Mouse (Mus musculus) neural tube, embryonic 15.5 days (tissue): ENCODE measurements around the gene Sfrp5. TPM values are rescaled to one million over a fixed set of nuclear protein-coding genes. Genes with fewer than 3 reads are reported as not detected.

Experiments used
- ATAC-seq: fragments of 200-750 bp; cut with Nextera tagmentation; 2 replicates; pipeline ENCODE4 v1.8.0; 2017; ENCODE audit warnings: mild to moderate bottlenecking, moderate TSS enrichment, moderate library complexity; ENCODE audit not compliant: low FRiP score
- H3K27ac ChIP-seq: fragments of 300-500 bp; sonication (generic); replicated peaks from 2 replicates; pipeline ENCODE4 v1.5.1; 2015; ENCODE audit warnings: mild to moderate bottlenecking, inconsistent platforms
- H3K27me3 ChIP-seq: fragments of 300-500 bp; sonication (generic); replicated peaks from 2 replicates; pipeline ENCODE4 v1.6.1; 2015; ENCODE audit warnings: inconsistent platforms
- H3K36me3 ChIP-seq: fragments of 300-500 bp; sonication (generic); 2 replicates; pipeline ENCODE4 v1.6.1; 2015; ENCODE audit warnings: inconsistent platforms
- H3K4me1 ChIP-seq: fragments of 300-500 bp; sonication (generic); 2 replicates; pipeline ENCODE4 v1.6.1; 2015; ENCODE audit warnings: inconsistent platforms
- H3K4me2 ChIP-seq: fragments of 300-500 bp; sonication (generic); 2 replicates; pipeline ENCODE4 v1.6.1; 2015; ENCODE audit warnings: inconsistent platforms, mild to moderate bottlenecking, moderate library complexity
- H3K4me3 ChIP-seq: fragments of 300-500 bp; sonication (generic); replicated peaks from 2 replicates; pipeline ENCODE4 v1.5.1; 2015; ENCODE audit warnings: mild to moderate bottlenecking, inconsistent platforms
- H3K9ac ChIP-seq: fragments of 300-500 bp; sonication (generic); replicated peaks from 2 replicates; pipeline ENCODE4 v1.6.1; 2015; ENCODE audit warnings: mild to moderate bottlenecking, inconsistent platforms
- H3K9me3 ChIP-seq: fragments of 300-500 bp; sonication (generic); replicated peaks from 2 replicates; pipeline ENCODE4 v1.6.1; 2016; ENCODE audit warnings: inconsistent platforms
- WGBS: fragments of 180-500 bp; shearing (Covaris S2); methylation state at CpG from one replicate; pipeline ENCODE4 v1.1.7; 2015; ENCODE audit warnings: mixed read lengths; 5-methylcytosine and 5-hydroxymethylcytosine counted together
- polyA plus RNA-seq: library from polyadenylated mRNA; unstranded; fragments of >200 nt; fragmentation: Nextera tagmentation; extraction: Ambion mirVana; gene quantifications from 2 replicates; pipeline ENCODE4 v1.2.1, GENCODE M21; 2015

Gene Sfrp5
- polyA plus RNA-seq, 1 experiment from 2014 or later, result 6.9 TPM

GRCm38 (mm10) chr19:42226451-42226850 lies 24.4 kb upstream of the Sfrp5 start:
- Histone ChIP-seq H3K36me3 (no peaks in the 10 kb centered on the region), H3K4me3 (no peak overlapping the region), H3K9me3 (no peaks in the 10 kb centered on the region), H3K9ac (no peak overlapping the region), H3K4me1 (peaks cover 11% of the 10 kb centered on the region), H3K27ac (no peak overlapping the region), H3K4me2 (no peak overlapping the region), H3K27me3 (no peaks in the 10 kb centered on the region)
- 79% methylated on average over 10 of the region's 10 CpGs for WGBS
- ATAC-seq, result no peak

- Histone ChIP-seq H3K36me3 (no peaks in the 10 kb centered on the region), H3K9ac (no peak overlapping the region), H3K4me3 (no peak overlapping the region), H3K27ac (no peak overlapping the region), H3K4me2 (no peak overlapping the region), H3K9me3 (no peaks in the 10 kb centered on the region), H3K27me3 (no peaks in the 10 kb centered on the region), H3K4me1 (no peaks in the 10 kb centered on the region)
- peak; percentile 63; the same call in 1 of the 2 replicates for ATAC-seq
- 17% methylated on average over 2 of the region's 2 CpGs for WGBS
Measured at GRCm38 (mm10) chr19:42217374-42217763, 15.3 kb upstream of the Sfrp5 start.

GRCm38 (mm10) chr19:42216699-42217373 lies 14.8 kb upstream of the Sfrp5 start:
- no peak overlapping the region for H3K9ac ChIP-seq
- H3K4me1 ChIP-seq, result no peaks in the 10 kb centered on the region
- H3K36me3 ChIP-seq, result no peaks in the 10 kb centered on the region
- no peak overlapping the region for H3K4me2 ChIP-seq
- no peaks in the 10 kb centered on the region for H3K27me3 ChIP-seq
- H3K9me3 ChIP-seq, result no peaks in the 10 kb centered on the region
- 65% methylated on average over 7 of the region's 7 CpGs for WGBS
- peak; percentile 11; the same call in 1 of the 2 replicates for ATAC-seq
- no peak overlapping the region for H3K27ac ChIP-seq
- H3K4me3 ChIP-seq, result no peak overlapping the region

- Histone ChIP-seq H3K4me1 (no peaks in the 10 kb centered on the region), H3K9ac (no peak overlapping the region), H3K4me2 (no peak overlapping the region), H3K36me3 (no peaks in the 10 kb centered on the region), H3K9me3 (no peaks in the 10 kb centered on the region), H3K27me3 (no peaks in the 10 kb centered on the region), H3K27ac (no peak overlapping the region), H3K4me3 (no peak overlapping the region)
- WGBS, result 83% methylated on average over 2 of the region's 2 CpGs
- ATAC-seq, result no peak
Measured at GRCm38 (mm10) chr19:42214601-42215000, 12.5 kb upstream of the Sfrp5 start.

- no peak for ATAC-seq
- H3K36me3 ChIP-seq, result no peaks in the 10 kb centered on the region
- H3K27ac ChIP-seq, result no peak overlapping the region
- WGBS, result 59% methylated on average over 8 of the region's 8 CpGs
- peaks cover 3% of the 10 kb centered on the region; the same call in 1 of the 2 replicates for H3K27me3 ChIP-seq
- H3K9me3 ChIP-seq, result no peaks in the 10 kb centered on the region
- H3K9ac ChIP-seq, result no peak overlapping the region
- H3K4me3 ChIP-seq, result no peak overlapping the region
- H3K4me1 ChIP-seq, result peaks cover 6% of the 10 kb centered on the region; the same call in 1 of the 2 replicates
- no peak overlapping the region for H3K4me2 ChIP-seq
Measured at GRCm38 (mm10) chr19:42211936-42212335, 9.9 kb upstream of the Sfrp5 start.

- Histone ChIP-seq H3K27me3 (peaks cover 3% of the 10 kb centered on the region; the same call in 1 of the 2 replicates), H3K9me3 (no peaks in the 10 kb centered on the region), H3K4me1 (peaks cover 6% of the 10 kb centered on the region; the same call in 1 of the 2 replicates), H3K9ac (no peak overlapping the region), H3K4me3 (no peak overlapping the region), H3K4me2 (no peak overlapping the region), H3K27ac (no peak overlapping the region), H3K36me3 (no peaks in the 10 kb centered on the region)
- no peak for ATAC-seq
- 69% methylated on average over 6 of the region's 6 CpGs for WGBS
Measured at GRCm38 (mm10) chr19:42209976-42210375, 7.9 kb upstream of the Sfrp5 start.

- Histone ChIP-seq H3K36me3 (no peaks in the 10 kb centered on the region), H3K9ac (no peak overlapping the region), H3K4me3 (no peak overlapping the region), H3K9me3 (no peaks in the 10 kb centered on the region), H3K27ac (no peak overlapping the region), H3K4me1 (peaks cover 9% of the 10 kb centered on the region; the same call in 1 of the 2 replicates), H3K27me3 (peaks cover 3% of the 10 kb centered on the region; the same call in 1 of the 2 replicates), H3K4me2 (no peak overlapping the region)
- no peak for ATAC-seq
- WGBS, result 53% methylated on average over 7 of the region's 7 CpGs
Measured at GRCm38 (mm10) chr19:42209485-42209884, 7.4 kb upstream of the Sfrp5 start.

- Histone ChIP-seq H3K36me3 (no peaks in the 10 kb centered on the region), H3K9ac (no peak overlapping the region), H3K4me3 (no peak overlapping the region), H3K4me2 (no peak overlapping the region), H3K9me3 (no peaks in the 10 kb centered on the region), H3K4me1 (peaks cover 24% of the 10 kb centered on the region), H3K27me3 (peaks cover 40% of the 10 kb centered on the region), H3K27ac (no peak overlapping the region)
- no peak for ATAC-seq
- 55% methylated on average over 8 of the region's 8 CpGs for WGBS
Measured at GRCm38 (mm10) chr19:42205201-42205600, 3.1 kb upstream of the Sfrp5 start.

GRCm38 (mm10) chr19:42204306-42204705 lies 2.3 kb upstream of the Sfrp5 start:
- Histone ChIP-seq H3K9ac (no peak overlapping the region), H3K9me3 (no peaks in the 10 kb centered on the region), H3K27me3 (peaks cover 48% of the 10 kb centered on the region), H3K4me2 (no peak overlapping the region), H3K4me3 (no peak overlapping the region), H3K27ac (no peak overlapping the region), H3K36me3 (no peaks in the 10 kb centered on the region), H3K4me1 (peaks cover 21% of the 10 kb centered on the region)
- ATAC-seq, result no peak
- 82% methylated on average over 4 of the region's 4 CpGs for WGBS

GRCm38 (mm10) chr19:42202467-42202866 lies 415 bp upstream of the Sfrp5 start:
- no peak for ATAC-seq
- Histone ChIP-seq H3K36me3 (no peaks in the 10 kb centered on the region), H3K27ac (no peak overlapping the region), H3K4me2 (peak overlapping the region; percentile 56; the same call in 1 of the 2 replicates), H3K4me3 (no peak overlapping the region), H3K9ac (no peak overlapping the region), H3K4me1 (peaks cover 18% of the 10 kb centered on the region), H3K27me3 (peaks cover 56% of the 10 kb centered on the region), H3K9me3 (no peaks in the 10 kb centered on the region)
- WGBS, result 41% methylated on average over 8 of the region's 8 CpGs

GRCm38 (mm10) chr19:42198026-42198425 lies 4.0 kb downstream of the Sfrp5 start:
- WGBS, result 47% methylated on average over 11 of the region's 11 CpGs
- H3K9ac ChIP-seq, result no peak overlapping the region
- H3K4me3 ChIP-seq, result no peak overlapping the region
- H3K4me2 ChIP-seq, result no peak overlapping the region
- peaks cover 5% of the 10 kb centered on the region; the same call in 1 of the 2 replicates for H3K36me3 ChIP-seq
- no peak overlapping the region for H3K27ac ChIP-seq
- H3K9me3 ChIP-seq, result no peaks in the 10 kb centered on the region
- H3K4me1 ChIP-seq, result peaks cover 15% of the 10 kb centered on the region
- H3K27me3 ChIP-seq, result peaks cover 45% of the 10 kb centered on the region
- ATAC-seq, result no peak

GRCm38 (mm10) chr19:42197066-42197465 lies 5.0 kb downstream of the Sfrp5 start:
- WGBS, result 66% methylated on average over 4 of the region's 4 CpGs
- Histone ChIP-seq H3K27ac (no peak overlapping the region), H3K9me3 (no peaks in the 10 kb centered on the region), H3K4me3 (no peak overlapping the region), H3K27me3 (peaks cover 36% of the 10 kb centered on the region), H3K4me1 (peaks cover 11% of the 10 kb centered on the region), H3K9ac (no peak overlapping the region), H3K36me3 (peaks cover 5% of the 10 kb centered on the region; the same call in 1 of the 2 replicates), H3K4me2 (no peak overlapping the region)
- no peak for ATAC-seq
